Mouse (Mus musculus): ENCODE data around the gene Idh2.

Idh2 gene

DNA sequence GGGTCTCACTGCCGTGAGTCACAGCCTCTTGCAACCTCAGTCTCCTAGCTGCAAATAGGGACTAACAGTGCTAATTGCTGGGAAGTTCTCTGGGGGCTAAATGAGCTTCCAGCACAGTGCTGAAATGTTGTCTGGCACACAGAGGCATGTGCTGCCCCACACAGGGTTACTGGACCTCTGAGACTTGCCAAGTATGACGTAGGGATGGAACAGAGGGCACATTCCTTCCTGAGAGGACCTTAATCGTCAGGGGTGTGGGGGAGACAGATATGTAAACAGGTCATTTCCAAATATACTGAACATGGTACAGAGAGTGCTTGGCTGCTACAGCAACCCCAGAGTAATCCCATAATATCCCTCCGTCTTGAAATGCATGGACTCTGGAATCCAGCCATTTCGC is 5.9 kb upstream of the Idh2 start:
- DNase-seq, result no peak

DNA sequence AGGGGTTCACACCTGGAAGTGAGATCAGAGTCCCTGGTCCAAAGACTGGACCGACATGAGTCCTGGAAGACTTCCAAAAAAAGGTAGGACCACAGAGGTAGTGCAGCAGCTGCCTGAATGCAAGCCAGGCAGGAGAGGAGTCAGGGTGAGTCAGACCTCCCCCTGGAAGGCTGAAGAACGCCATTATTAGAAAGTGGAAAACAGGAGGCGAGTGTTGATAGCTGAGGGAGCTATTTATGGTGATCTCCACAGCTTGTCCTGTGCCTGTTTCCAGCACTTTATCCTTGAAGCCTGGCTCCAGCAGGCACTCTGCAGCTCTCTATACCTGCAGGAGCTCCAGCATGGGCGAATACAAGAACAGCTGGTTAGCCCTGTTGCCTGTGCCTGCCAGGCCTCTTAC is 4.0 kb upstream of the Idh2 start:
- DNase-seq, result no peak

DNA sequence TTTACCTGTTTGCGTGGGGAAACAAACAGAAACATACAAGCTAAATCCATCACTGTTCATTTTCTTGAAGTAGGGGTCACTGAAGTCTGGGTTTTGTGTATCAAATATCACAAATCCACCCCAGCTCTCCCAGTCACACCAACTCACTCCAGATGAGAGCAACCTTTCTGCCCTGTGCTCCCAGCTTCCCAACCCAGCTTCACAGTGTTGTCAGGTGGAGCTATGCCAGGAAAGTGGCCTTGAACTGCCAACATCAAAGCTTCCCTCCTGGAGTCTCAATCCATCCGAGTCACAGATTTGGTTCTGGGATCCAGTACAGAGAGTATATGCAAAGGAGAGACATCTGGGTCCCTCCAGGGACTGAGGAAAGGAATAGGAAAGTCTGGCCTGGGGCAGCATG is 966 bp upstream of the Idh2 start:
- no peak for DNase-seq

- DNase-seq, result peak; percentile 67
Observed at GRCm38 (mm10) chr7:80114451-80115223, 555 bp downstream of the Idh2 start.

DNA sequence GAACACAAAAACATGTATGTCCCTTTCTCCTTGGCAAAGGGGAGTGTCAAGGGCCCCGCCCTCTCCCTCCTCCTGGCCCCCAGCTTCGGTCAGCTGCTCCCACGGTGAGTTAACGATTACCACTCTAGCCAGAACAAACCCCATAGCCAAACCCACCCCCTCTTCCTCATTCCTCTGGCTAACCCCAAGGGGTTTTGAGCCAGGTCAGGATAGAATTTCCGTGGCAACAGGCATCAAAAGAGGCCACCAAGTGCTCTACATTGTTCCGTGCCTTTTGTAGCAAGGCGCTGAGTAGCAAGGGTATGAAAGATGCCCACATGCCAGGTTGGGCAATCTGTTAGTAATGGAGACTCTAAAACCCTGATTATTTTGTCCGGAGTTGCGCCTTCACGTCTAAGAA is 1.2 kb downstream of the Idh2 start:
- DNase-seq, result peak; percentile 45

DNA sequence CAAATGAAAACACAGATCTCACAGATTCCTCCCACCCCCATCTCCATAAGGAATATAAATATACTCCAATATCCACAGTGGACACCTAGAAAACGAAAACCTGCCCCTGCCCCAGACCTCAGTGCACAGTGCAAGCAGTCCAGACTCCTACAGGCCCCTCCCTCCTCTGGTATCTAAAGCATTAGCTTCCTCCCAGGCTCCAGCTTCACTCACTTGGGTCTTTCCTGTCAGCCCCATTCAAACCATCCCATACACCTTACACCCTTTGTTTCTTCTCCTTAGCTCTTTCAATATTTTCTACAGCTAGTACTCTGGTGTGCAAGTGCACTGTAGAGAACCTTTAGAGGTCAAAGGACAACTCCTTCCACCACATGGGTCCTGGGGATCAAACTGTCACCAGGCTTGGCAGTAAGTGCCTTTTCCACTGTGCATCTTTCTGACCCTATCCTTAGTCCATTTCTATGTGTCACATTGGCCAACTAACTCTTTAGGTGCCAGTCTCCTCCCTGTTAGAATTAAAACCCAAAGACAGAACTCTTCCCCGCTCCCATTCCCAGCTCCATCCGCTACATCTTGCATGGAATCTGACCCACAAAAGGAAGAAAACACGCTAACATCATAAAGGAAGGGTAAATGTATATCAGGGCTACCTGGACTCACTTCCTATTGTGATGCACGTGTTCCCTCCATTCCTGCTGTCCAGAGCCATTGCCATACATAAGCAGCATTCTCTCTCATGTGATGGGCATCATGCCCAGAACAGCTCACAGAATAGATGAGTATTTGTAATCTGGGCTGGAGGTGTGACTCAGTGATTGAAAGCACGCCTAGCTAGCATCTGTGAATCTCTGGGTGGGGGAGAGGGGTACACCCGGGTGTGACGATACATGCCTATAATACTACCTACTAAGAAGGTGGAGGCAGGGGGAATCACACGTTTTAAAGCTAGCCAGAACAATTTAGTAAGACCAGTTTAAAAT is 3.8 kb downstream of the Idh2 start:
- DNase-seq, result no peak

DNA sequence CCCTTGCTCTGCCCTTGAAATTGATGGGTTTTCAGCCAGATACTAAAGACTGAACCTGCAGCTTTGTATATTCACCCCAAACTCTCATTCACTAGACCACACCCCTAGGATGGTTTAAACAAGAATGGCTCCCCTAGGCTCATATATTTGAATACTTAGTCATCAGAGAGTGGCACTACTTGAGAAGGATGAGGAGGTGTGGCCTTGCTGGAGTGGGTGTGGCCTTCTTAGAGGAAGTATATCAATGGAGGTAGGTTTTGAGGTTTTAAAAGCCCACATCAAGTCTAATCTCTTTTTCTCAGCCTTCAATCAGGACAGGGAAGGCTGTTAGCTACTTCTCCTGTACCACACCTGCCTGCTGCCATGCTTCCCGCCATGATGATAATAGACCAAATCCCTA is 8.8 kb downstream of the Idh2 start:
- DNase-seq, result no peak

- DNase-seq, result no peak
Observed at GRCm38 (mm10) chr7:80105637-80106390, 9.4 kb downstream of the Idh2 start.

GRCm38 (mm10) chr7:80103335-80103734 is 11.9 kb downstream of the Idh2 start:
- no peak for DNase-seq

- no peak for DNase-seq
Observed at GRCm38 (mm10) chr7:80098389-80098976, 16.7 kb downstream of the Idh2 start.

DNA sequence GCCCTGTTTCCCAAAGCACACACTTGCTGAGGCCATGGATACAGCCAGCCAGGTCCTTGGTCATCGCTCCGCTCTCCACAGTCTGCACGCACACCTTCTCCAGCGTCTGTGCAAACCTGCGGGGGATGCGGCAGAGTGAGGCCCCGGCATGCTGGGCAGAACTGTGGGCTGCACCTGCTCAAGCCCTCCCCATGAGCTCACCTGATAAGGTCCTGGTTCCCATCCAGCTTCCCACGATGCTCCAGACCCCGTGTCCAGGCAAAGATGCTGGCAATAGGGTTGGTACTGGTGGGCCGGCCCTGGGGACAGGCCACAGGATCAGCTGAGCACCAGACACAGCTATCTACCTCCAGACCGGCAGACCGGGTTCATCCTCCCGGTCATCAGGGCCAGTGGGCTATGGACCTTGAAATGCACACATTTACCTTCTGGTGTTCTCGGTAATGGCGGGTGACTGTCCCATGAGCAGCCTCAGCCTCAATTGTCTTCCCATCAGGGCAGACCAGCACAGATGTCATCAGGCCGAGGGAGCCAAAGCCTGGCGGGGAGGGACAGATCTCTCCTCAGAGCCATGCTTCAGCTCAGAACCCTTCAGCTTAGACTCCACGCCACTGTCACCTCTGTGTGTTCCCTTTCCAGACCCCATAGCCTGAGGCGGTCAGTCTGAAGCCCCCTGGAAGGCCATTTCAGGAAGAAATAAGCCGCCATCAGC is 19.4 kb downstream of the Idh2 start:
- no peak for DNase-seq

GRCm38 (mm10) chr7:80094481-80094880 is 20.7 kb downstream of the Idh2 start:
- no peak for DNase-seq

- DNase-seq, result peak; percentile 51
Observed at GRCm38 (mm10) chr7:80092351-80093046, 22.7 kb downstream of the Idh2 start.

- DNase-seq, result no peak
Observed at GRCm38 (mm10) chr7:80091866-80092210, 23.4 kb downstream of the Idh2 start.

DNA sequence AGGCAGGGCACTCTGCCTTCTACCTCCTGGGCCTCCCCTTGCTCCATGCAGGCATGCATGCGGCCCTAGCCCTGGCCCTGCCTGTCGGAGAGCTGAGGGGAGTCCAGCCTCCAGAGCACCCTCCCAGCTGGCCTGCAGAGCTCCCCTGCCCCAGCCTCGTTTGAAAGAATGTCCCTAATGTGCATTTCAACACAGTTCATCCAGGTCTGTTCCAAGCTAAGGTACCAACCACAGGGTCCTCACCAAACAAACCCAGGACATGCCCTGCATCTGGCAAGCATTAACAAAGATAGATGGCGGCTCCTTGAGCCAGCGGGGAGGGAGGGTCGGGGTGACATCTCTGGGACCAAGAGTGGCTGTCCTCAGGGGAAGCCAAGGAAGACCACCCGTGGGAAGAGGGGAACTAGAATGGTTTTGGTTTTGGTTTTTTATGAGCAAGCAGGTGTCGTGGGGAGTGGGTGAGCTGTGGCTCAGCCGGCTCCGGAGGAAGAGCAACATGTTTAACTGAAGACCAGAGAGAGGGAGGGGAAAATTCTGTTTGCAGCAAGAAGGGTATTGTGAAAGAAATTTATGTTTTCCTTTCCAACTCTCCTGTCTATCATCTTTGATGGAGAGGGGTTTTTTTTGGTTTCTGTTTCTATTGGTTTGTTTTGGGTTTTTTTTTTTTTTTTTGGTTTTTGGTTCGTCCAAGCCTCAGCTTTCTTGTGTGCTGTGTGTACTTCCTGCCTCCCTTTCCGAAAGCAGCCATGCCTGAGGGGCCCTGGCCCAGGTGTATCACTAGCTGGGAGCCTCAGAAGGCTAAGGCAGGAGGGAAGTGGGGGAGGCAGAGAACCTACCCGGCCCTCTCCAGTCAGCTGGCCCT is 24.0 kb downstream of the Idh2 start:
- no peak for DNase-seq

DNA sequence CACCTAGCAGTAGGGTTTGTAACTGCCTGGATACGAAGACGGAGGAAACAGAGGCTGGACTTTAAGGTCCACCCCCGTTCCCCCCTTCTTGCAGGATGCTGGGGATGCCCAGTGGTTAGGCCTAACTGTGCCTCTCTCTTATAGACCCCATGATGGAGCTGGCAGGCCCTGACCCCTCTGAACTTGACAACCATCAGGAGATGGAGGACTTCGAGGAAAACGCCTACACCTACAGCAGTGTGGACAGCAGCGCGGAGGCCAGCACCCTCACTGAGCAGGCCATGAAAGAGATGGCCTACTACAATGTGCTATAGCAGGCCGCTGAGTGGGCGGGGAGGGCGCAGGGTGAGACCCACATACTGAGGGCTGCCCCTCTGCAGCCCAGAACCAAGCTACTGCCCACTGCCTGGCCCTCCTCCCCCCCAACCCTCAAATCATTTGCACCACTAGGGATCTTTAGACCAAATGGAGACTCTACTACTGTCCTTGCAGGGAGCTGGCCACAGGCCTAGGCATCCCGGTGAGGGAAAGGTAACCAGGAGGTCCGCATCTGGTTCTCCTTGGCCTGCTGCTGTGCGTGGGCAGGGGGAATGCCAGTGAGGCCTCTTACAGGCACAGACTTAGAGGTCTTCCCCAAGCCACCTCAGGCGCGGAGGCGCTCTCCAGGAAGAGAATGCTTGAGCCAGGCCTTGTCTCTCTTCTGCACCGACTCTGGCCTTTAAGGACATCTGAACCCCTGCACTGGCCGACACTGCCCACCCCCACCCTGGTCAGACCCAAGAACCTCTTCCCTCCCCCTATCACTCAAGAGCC is 24.8 kb downstream of the Idh2 start:
- no peak for DNase-seq

- DNase-seq, result no peak
Observed at GRCm38 (mm10) chr7:80088191-80088590, 27.0 kb downstream of the Idh2 start.

DNA sequence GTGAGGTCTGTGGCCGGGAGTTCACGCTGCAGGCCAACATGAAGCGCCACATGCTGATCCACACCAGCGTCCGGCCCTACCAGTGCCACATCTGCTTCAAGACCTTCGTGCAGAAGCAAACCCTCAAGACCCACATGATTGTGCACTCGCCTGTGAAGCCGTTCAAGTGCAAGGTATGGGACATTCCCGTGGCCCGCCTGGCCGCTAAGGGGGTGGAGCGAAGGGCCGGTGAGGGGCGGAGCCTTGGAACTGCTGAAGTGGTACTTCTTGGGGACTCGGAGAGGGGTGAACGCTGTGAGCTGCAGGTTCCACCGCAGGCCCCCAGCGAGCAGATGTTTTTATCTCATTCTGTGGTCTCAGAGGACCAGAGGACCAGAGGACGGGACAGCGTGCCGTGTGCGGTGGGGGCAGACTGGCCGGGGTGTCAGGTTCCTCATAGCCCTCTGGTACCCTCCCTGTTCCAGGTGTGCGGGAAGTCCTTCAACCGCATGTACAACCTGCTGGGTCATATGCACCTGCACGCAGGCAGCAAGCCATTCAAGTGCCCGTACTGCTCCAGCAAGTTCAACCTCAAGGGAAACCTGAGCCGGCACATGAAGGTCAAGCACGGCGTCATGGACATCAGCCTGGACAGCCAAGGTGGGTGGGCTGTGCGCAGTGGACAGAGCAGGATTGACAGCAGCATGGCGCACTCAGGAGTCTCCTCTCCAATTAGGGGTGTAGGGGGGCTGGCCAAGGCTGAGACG is 29.0 kb downstream of the Idh2 start:
- DNase-seq, result peak; percentile 10

GRCm38 (mm10) chr7:80084484-80084931 is 30.7 kb downstream of the Idh2 start:
- no peak for DNase-seq
